Mouse (Mus musculus) midbrain, postnatal 0 days (tissue): ENCODE data around the gene C1s2. TPM values are rescaled to one million over a fixed set of nuclear protein-coding genes. Genes with fewer than 3 reads are reported as not detected.
"Not testable (repeated sequence)": the region's sequence is repeated elsewhere in the genome, so short reads cannot be mapped to it uniquely, and the experiment has no call there.

Source experiments
- ATAC-seq: fragments of 200-750 bp; cut with Nextera tagmentation; 2 replicates; pipeline ENCODE4 v1.8.0; 2017; ENCODE audit warnings: moderate number of reproducible peaks, mild to moderate bottlenecking, moderate TSS enrichment, moderate library complexity; ENCODE audit not compliant: low FRiP score
- DNase-seq: peaks from one replicate; pipeline ENCODE4 v3.0.0-alpha.2; 2015; ENCODE audit warnings: low spot score
- H3K27ac ChIP-seq: fragments of 300-500 bp; sonication (generic); 2 replicates; pipeline ENCODE4 v1.5.1; 2014; ENCODE audit warnings: low read depth, mild to moderate bottlenecking, low read length, mixed read lengths
- H3K27me3 ChIP-seq: fragments of 300-500 bp; sonication (generic); 2 replicates; pipeline ENCODE4 v1.6.1; 2014; ENCODE audit warnings: low read length, control low read depth, mixed read lengths; ENCODE audit not compliant: insufficient read depth
- H3K36me3 ChIP-seq: fragments of 300-500 bp; sonication (generic); 2 replicates; pipeline ENCODE4 v1.6.1; 2014; ENCODE audit warnings: low read length, control low read depth, mixed read lengths; ENCODE audit not compliant: insufficient read depth
- H3K4me1 ChIP-seq: fragments of 300-500 bp; sonication (generic); 2 replicates; pipeline ENCODE4 v1.6.1; 2014; ENCODE audit warnings: mild to moderate bottlenecking, control low read depth, antibody characterized with exemption, low read length, mixed read lengths; ENCODE audit not compliant: insufficient read depth
- H3K4me2 ChIP-seq: fragments of 300-500 bp; sonication (generic); 2 replicates; pipeline ENCODE4 v1.6.1; 2014; ENCODE audit warnings: low read depth, mild to moderate bottlenecking, low read length, mixed read lengths; ENCODE audit not compliant: poor library complexity, severe bottlenecking
- H3K4me3 ChIP-seq: fragments of 300-500 bp; sonication (generic); 2 replicates; pipeline ENCODE4 v1.5.1; 2014; ENCODE audit warnings: low read depth, mild to moderate bottlenecking, low read length, moderate library complexity
- H3K9ac ChIP-seq: fragments of 300-500 bp; sonication (generic); replicated peaks from 2 replicates; pipeline ENCODE4 v1.6.1; 2014; ENCODE audit warnings: mild to moderate bottlenecking, low read length, moderate library complexity, mixed read lengths; ENCODE audit not compliant: poor library complexity, severe bottlenecking
- H3K9me3 ChIP-seq: fragments of 300-500 bp; sonication (generic); 2 replicates; pipeline ENCODE4 v1.6.1; 2016; ENCODE audit warnings: low read length, control low read depth
- CTCF ChIP-seq: IDR thresholded peaks from 2 replicates; pipeline ENCODE4 v1.5.1; 2016; ENCODE audit warnings: antibody characterized with exemption, mild to moderate bottlenecking
- WGBS: fragments of 180-500 bp; shearing (Covaris S2); extraction: QIAGEN DNeasy Blood & Tissue Kit; methylation state at CpG from one replicate; pipeline ENCODE4 v1.1.7; 2014; 5-methylcytosine and 5-hydroxymethylcytosine counted together
- polyA plus RNA-seq: library from polyadenylated mRNA; unstranded; fragments of >200 nt; fragmentation: Nextera tagmentation; extraction: Ambion mirVana; gene quantifications from 2 replicates; pipeline ENCODE4 v1.2.1, GENCODE M21; 2015
- total RNA-seq: library from RNA; depleted of rRNA; stranded (reverse); fragments of >200 nt; gene quantifications from 2 replicates; pipeline ENCODE4 v1.2.3, GENCODE M21; 2014

The C1s2 gene
- total and polyA plus RNA-seq, 2 experiments from 2014 or later: 0.21 TPM; not detected in 1

- TF ChIP-seq CTCF: no peak
- Histone ChIP-seq H3K9ac (no peak overlapping the region), H3K4me1 (no peaks in the 10 kb centered on the region), H3K36me3 (no peaks in the 10 kb centered on the region), H3K9me3 (no peaks in the 10 kb centered on the region), H3K4me2 (no peak overlapping the region), H3K27me3 (no peaks in the 10 kb centered on the region), H3K4me3 (no peak overlapping the region), H3K27ac (no peak overlapping the region)
- DNase-seq (no peak), ATAC-seq (no peak)
- 92% methylated on average over 4 of the region's 4 CpGs for WGBS
These were observed 5.1 kb downstream of the C1s2 start for GRCm38 (mm10) chr6:124630763-124631162.

GRCm38 (mm10) chr6:124626184-124626583 is 9.7 kb downstream of the C1s2 start:
- WGBS: 52% methylated on average over 1 of the region's 1 CpGs
- not testable (repeated sequence) for H3K36me3 ChIP-seq

DNA sequence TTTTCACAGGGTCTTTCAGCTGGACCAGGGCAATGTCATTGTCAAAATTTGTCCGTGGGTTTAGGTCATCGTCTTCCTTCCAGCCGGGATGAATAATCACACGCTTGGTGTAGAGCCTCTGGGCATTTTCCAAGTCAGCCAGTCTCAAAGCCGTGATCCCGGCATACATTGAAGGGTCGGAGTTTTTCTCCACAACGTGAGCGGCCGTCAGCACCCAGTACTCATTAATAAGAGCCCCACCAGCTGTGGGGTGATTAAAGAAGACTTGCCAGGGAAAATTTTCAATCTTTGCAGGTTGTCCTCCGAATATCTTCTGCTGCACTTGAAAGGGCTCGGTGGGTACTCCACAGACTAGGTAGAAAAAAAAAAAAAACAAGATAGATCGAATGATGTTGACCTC is 10.3 kb downstream of the C1s2 start:
- no peak for TF ChIP-seq CTCF
- H3K4me2 ChIP-seq: no peak overlapping the region
- WGBS: 88% methylated on average over 13 of the region's 13 CpGs
- H3K9me3 ChIP-seq: no peaks in the 10 kb centered on the region
- no peak overlapping the region for H3K9ac ChIP-seq
- H3K4me1 ChIP-seq: no peaks in the 10 kb centered on the region
- no peak for DNase-seq
- H3K27ac ChIP-seq: no peak overlapping the region
- no peaks in the 10 kb centered on the region for H3K27me3 ChIP-seq
- no peak overlapping the region for H3K4me3 ChIP-seq
- no peaks in the 10 kb centered on the region for H3K36me3 ChIP-seq
- ATAC-seq: no peak

More at GRCm38 (mm10) chr6:124626184-124626583, 9.7 kb downstream of the C1s2 start:
- not testable (repeated sequence) for H3K4me3 ChIP-seq, ATAC-seq, DNase-seq, H3K9me3 ChIP-seq, H3K4me1 ChIP-seq, H3K27ac ChIP-seq, H3K27me3 ChIP-seq, H3K9ac ChIP-seq, H3K4me2 ChIP-seq

GRCm38 (mm10) chr6:124602031-124602430 is 33.9 kb downstream of the C1s2 start:
- Histone ChIP-seq H3K9ac (no peak overlapping the region), H3K27ac (no peak overlapping the region), H3K4me3 (no peak overlapping the region), H3K4me2 (no peak overlapping the region), H3K4me1 (no peaks in the 10 kb centered on the region), H3K36me3 (no peaks in the 10 kb centered on the region), H3K9me3 (no peaks in the 10 kb centered on the region), H3K27me3 (no peaks in the 10 kb centered on the region)
- TF ChIP-seq CTCF: no peak
- WGBS: 90% methylated on average over 4 of the region's 4 CpGs
- no peak for DNase-seq
- no peak for ATAC-seq

- Histone ChIP-seq H3K4me2 (no peak overlapping the region), H3K9ac (no peak overlapping the region), H3K27ac (no peak overlapping the region), H3K36me3 (no peaks in the 10 kb centered on the region), H3K4me3 (no peak overlapping the region), H3K9me3 (no peaks in the 10 kb centered on the region), H3K27me3 (no peaks in the 10 kb centered on the region), H3K4me1 (no peaks in the 10 kb centered on the region)
- TF ChIP-seq CTCF: no peak
- DNase-seq: no peak
- ATAC-seq: no peak
- WGBS: 80% methylated on average over 8 of the region's 8 CpGs
These were observed 42.8 kb downstream of the C1s2 start for GRCm38 (mm10) chr6:124593121-124593520.

DNA sequence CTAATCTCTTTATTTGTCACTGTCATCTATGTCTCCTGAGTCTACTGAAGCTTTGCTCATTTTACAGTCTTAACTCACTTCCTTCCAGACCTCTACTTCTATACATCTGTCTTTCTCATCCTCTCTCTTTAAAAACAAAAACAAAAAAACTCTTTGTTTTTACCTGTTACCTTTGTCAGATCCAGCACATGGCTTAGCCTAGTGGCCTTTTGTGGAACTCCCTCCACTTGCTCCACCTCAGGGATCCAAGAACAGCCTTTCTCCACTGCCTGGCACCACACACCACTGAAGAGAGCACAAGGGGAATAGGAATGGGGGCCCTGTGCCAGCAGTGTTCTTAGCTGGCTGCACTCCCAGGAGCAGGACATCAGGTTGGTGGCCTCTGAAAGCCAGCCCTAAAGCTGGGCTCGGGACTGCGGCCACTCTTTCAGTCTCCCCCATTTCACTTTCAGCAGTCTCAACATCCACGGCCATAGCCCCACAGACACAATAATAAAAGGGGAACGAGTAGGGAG is 43.6 kb downstream of the C1s2 start:
- H3K9ac ChIP-seq: no peak overlapping the region
- H3K9me3 ChIP-seq: no peaks in the 10 kb centered on the region
- H3K4me1 ChIP-seq: no peaks in the 10 kb centered on the region
- H3K4me2 ChIP-seq: no peak overlapping the region
- peak; percentile 24 for DNase-seq
- TF ChIP-seq CTCF: peak; percentile 15; the same call in 1 of the 2 replicates
- H3K36me3 ChIP-seq: no peaks in the 10 kb centered on the region
- ATAC-seq: no peak
- no peak overlapping the region for H3K27ac ChIP-seq
- H3K27me3 ChIP-seq: no peaks in the 10 kb centered on the region
- 75% methylated on average over 4 of the region's 4 CpGs for WGBS
- no peak overlapping the region for H3K4me3 ChIP-seq
